Mouse (Mus musculus) spleen, adult 2 months (tissue): ENCODE results near the gene Dusp13. TPM values are rescaled to one million over a fixed set of nuclear protein-coding genes. Genes with fewer than 3 reads are reported as not detected.

Experiments
- DNase-seq, 2 experiments: peaks; one replicate each; pipeline versions ENCODE4 v3.0.0 to v3.0.0-alpha.2; 2012 to 2021; ENCODE audit warnings: low spot score in 2 of 2, low read depth in 1 of 2
- H3K27ac ChIP-seq: fragments of 200-500 bp; 2 replicates; pipeline ENCODE4 v1.5.1; 2012; ENCODE audit warnings: low read length, inconsistent platforms; ENCODE audit not compliant: insufficient read depth
- H3K27me3 ChIP-seq: fragments of 200-500 bp; 2 replicates; pipeline ENCODE4 v1.6.1; 2012; ENCODE audit warnings: mild to moderate bottlenecking, moderate library complexity, low read length, inconsistent platforms; ENCODE audit not compliant: control insufficient read depth, insufficient read depth
- H3K36me3 ChIP-seq: fragments of 200-500 bp; 2 replicates; pipeline ENCODE4 v1.6.1; 2012; ENCODE audit warnings: mild to moderate bottlenecking, low read length, inconsistent platforms; ENCODE audit not compliant: control insufficient read depth, insufficient read depth
- H3K4me1 ChIP-seq: fragments of 200-500 bp; 2 replicates; pipeline ENCODE4 v1.6.1; 2011; ENCODE audit warnings: inconsistent platforms; ENCODE audit not compliant: control insufficient read depth, insufficient read depth, insufficient read length
- H3K4me3 ChIP-seq: fragments of 200-500 bp; 2 replicates; pipeline ENCODE4 v1.5.1; 2011; ENCODE audit warnings: mild to moderate bottlenecking, inconsistent platforms; ENCODE audit not compliant: insufficient read depth, insufficient read length; ENCODE audit errors: extremely low read depth
- CTCF ChIP-seq: fragments of 200-500 bp; IDR thresholded peaks from 2 replicates; pipeline ENCODE4 v1.5.1; 2011; ENCODE audit warnings: mild to moderate bottlenecking, inconsistent platforms; ENCODE audit not compliant: insufficient read depth, insufficient read length, insufficient replicate concordance; ENCODE audit errors: extremely low read depth
- POLR2A ChIP-seq: fragments of 200-500 bp; IDR thresholded peaks from 2 replicates; pipeline ENCODE4 v1.6.1; 2011; ENCODE audit warnings: low read depth, low read length, inconsistent platforms
- WGBS: fragments of 180-500 bp; shearing (Covaris S2); methylation state at CpG from one replicate; pipeline ENCODE4 v1.1.7; 2018; 5-methylcytosine and 5-hydroxymethylcytosine counted together
- polyA plus RNA-seq: library from polyadenylated mRNA; depleted of rRNA; stranded (reverse); fragments of >200 nt; gene quantifications from 2 replicates; pipeline ENCODE4 v1.2.3, GENCODE M21; 2012

Dusp13 gene
- polyA plus RNA-seq, 1 experiment: 0.19 TPM

- no peaks in the 10 kb centered on the region for H3K4me1 ChIP-seq
- no peak for DNase-seq
- no peaks in the 10 kb centered on the region for H3K36me3 ChIP-seq
- H3K27me3 ChIP-seq: no peaks in the 10 kb centered on the region
- TF ChIP-seq CTCF: no peak
- no peak for TF ChIP-seq POLR2A
- 30% methylated on average over 5 of the region's 5 CpGs for WGBS
- no peak overlapping the region for H3K4me3 ChIP-seq
- H3K27ac ChIP-seq: no peak overlapping the region
Measured at GRCm38 (mm10) chr14:21703255-21703654, 47.7 kb downstream of the Dusp13 start.

- TF ChIP-seq CTCF (no peak), POLR2A (no peak)
- Histone ChIP-seq H3K4me3 (no peak overlapping the region), H3K36me3 (no peaks in the 10 kb centered on the region), H3K27ac (no peak overlapping the region), H3K27me3 (no peaks in the 10 kb centered on the region), H3K4me1 (no peaks in the 10 kb centered on the region)
- DNase-seq: no peak
- 91% methylated on average over 8 of the region's 8 CpGs for WGBS
Measured at GRCm38 (mm10) chr14:21702691-21703090, 48.3 kb downstream of the Dusp13 start.

- WGBS: 87% methylated on average over 7 of the region's 7 CpGs
- no peak for TF ChIP-seq POLR2A
- no peak for TF ChIP-seq CTCF
- Histone ChIP-seq H3K4me3 (no peak overlapping the region), H3K27me3 (no peaks in the 10 kb centered on the region), H3K4me1 (no peaks in the 10 kb centered on the region), H3K36me3 (no peaks in the 10 kb centered on the region), H3K27ac (no peak overlapping the region)
- no peak for DNase-seq
Measured at GRCm38 (mm10) chr14:21696186-21696830, 54.7 kb downstream of the Dusp13 start.

- H3K4me1 ChIP-seq: no peaks in the 10 kb centered on the region
- no peaks in the 10 kb centered on the region for H3K27me3 ChIP-seq
- DNase-seq: no peak
- H3K36me3 ChIP-seq: no peaks in the 10 kb centered on the region
- no peak overlapping the region for H3K4me3 ChIP-seq
- WGBS: 82% methylated on average over 6 of the region's 6 CpGs
- TF ChIP-seq POLR2A: no peak
- TF ChIP-seq CTCF: no peak
- H3K27ac ChIP-seq: no peak overlapping the region
Measured at GRCm38 (mm10) chr14:21695020-21695419, 56.0 kb downstream of the Dusp13 start.

GRCm38 (mm10) chr14:21691070-21691469 is 59.9 kb downstream of the Dusp13 start:
- DNase-seq: no peak
- Histone ChIP-seq H3K4me1 (peaks cover 2% of the 10 kb centered on the region; the same call in 1 of the 2 replicates), H3K27ac (no peak overlapping the region), H3K36me3 (no peaks in the 10 kb centered on the region), H3K4me3 (no peak overlapping the region), H3K27me3 (no peaks in the 10 kb centered on the region)
- 83% methylated on average over 3 of the region's 3 CpGs for WGBS
- TF ChIP-seq POLR2A: no peak
- TF ChIP-seq CTCF: no peak

- no peaks in the 10 kb centered on the region for H3K27me3 ChIP-seq
- no peak overlapping the region for H3K4me3 ChIP-seq
- peaks cover 2% of the 10 kb centered on the region; the same call in 1 of the 2 replicates for H3K4me1 ChIP-seq
- H3K27ac ChIP-seq: no peak overlapping the region
- no peak for DNase-seq
- 76% methylated on average over 49 of the region's 49 CpGs for WGBS
- H3K36me3 ChIP-seq: no peaks in the 10 kb centered on the region
- no peak for TF ChIP-seq CTCF
- no peak for TF ChIP-seq POLR2A
Measured at GRCm38 (mm10) chr14:21686376-21687279, 64.4 kb downstream of the Dusp13 start.

- Histone ChIP-seq H3K36me3 (no peaks in the 10 kb centered on the region), H3K27ac (no peak overlapping the region), H3K4me1 (peaks cover 2% of the 10 kb centered on the region; the same call in 1 of the 2 replicates), H3K4me3 (no peak overlapping the region), H3K27me3 (no peaks in the 10 kb centered on the region)
- TF ChIP-seq CTCF: no peak
- TF ChIP-seq POLR2A: no peak
- 91% methylated on average over 10 of the region's 10 CpGs for WGBS
- DNase-seq: no peak
Measured at GRCm38 (mm10) chr14:21685411-21686146, 65.4 kb downstream of the Dusp13 start.
